20 mouse cellular contexts compared by ENCODE assay signal in genomic region chr3:19888405-19888804, GRCm38 (mm10).
DNase-seq lines count a peak whose midpoint lies in the region; ATAC-seq and TF ChIP-seq lines count a peak whose summit lies in the region.
"Had no signal": no experiment of that assay in that cellular context is flagged by ENCODE, and none has a peak within 500 bp of the region (broad histone marks: within the 10 kb centered on the region; RNA-seq: fewer than 3 reads in every experiment).

No protein-coding gene starts in this region.

- TF ChIP-seq EP300 in lung, postnatal 0 days (IDR thresholded peaks at IDR 0.05): no peak
- TF ChIP-seq EP300 in MEL (IDR thresholded peaks at IDR 0.05; ENCODE audit: low read depth in 1 of 2, low read length in 2 of 2): no peak

- TF ChIP-seq POLR2A in MEL (IDR thresholded peaks at IDR 0.05; ENCODE audit: control insufficient read depth in 1 of 2, insufficient read depth in 1 of 2, low read depth in 1 of 2, low read length in 2 of 2, poor library complexity in 1 of 2): no peak
- no peak for TF ChIP-seq POLR2A in cortical plate, adult 2 months (IDR thresholded peaks at IDR 0.05; ENCODE audit: extremely low read depth, insufficient read depth, low read length)

- no peak overlapping the region for H3K9ac ChIP-seq in hindbrain, postnatal 0 days (replicated peaks; ENCODE audit: low read length)
- H3K9ac ChIP-seq in lung, postnatal 0 days (replicated peaks; ENCODE audit: low read depth): no peak overlapping the region
- H3K9ac ChIP-seq in MEL (ENCODE audit: control insufficient read depth, low read depth, low read length, poor library complexity, severe bottlenecking): no peak overlapping the region
- H3K9ac ChIP-seq: embryonic facial prominence, embryonic 13.5 days; heart, embryonic 15.5 days; limb, embryonic 13.5 days; liver, embryonic 14.5 days; midbrain, embryonic 15.5 days had no signal

- no peaks in the 10 kb centered on the region for H3K79me2 ChIP-seq in MEL (ENCODE audit: control insufficient read depth, insufficient read depth, low read length, poor library complexity)

- no peaks in the 10 kb centered on the region for H3K9me3 ChIP-seq in hindbrain, postnatal 0 days (ENCODE audit: low read length)
- no peaks in the 10 kb centered on the region for H3K9me3 ChIP-seq in hindbrain, embryonic 10.5 days
- no peaks in the 10 kb centered on the region for H3K9me3 ChIP-seq in lung, postnatal 0 days (ENCODE audit: low read length)
- no peaks in the 10 kb centered on the region for H3K9me3 ChIP-seq in MEL (replicated peaks; ENCODE audit: insufficient read depth, low read length)
- H3K9me3 ChIP-seq: embryonic facial prominence, embryonic 13.5 days; G1E; heart, embryonic 15.5 days; limb, embryonic 13.5 days; midbrain, embryonic 15.5 days had no signal

- peak; percentile 8 for TF ChIP-seq RAD21 in MEL (IDR thresholded peaks at IDR 0.05; ENCODE audit: low read depth, low read length)

- H3K4me1 ChIP-seq in hindbrain, postnatal 0 days (ENCODE audit: insufficient read depth, low read length): no peaks in the 10 kb centered on the region
- no peaks in the 10 kb centered on the region for H3K4me1 ChIP-seq in hindbrain, embryonic 10.5 days (replicated peaks)
- no peaks in the 10 kb centered on the region for H3K4me1 ChIP-seq in lung, postnatal 0 days (ENCODE audit: insufficient read depth, low read depth, low read length)
- no peaks in the 10 kb centered on the region for H3K4me1 ChIP-seq in MEL (ENCODE audit: control insufficient read depth in 1 of 2, insufficient read depth in 2 of 2, low read length in 2 of 2)
- no peaks in the 10 kb centered on the region for H3K4me1 ChIP-seq in cortical plate, adult 2 months (ENCODE audit: control insufficient read depth, insufficient read depth, low read length)
- H3K4me1 ChIP-seq: embryonic facial prominence, embryonic 13.5 days; heart, embryonic 15.5 days; limb, embryonic 13.5 days; midbrain, embryonic 15.5 days had no signal

- intact Hi-C loops in left cerebral cortex, postnatal 36 days (cut with DNase I): no loop called here

- no peaks in the 10 kb centered on the region for H3K27me3 ChIP-seq in hindbrain, postnatal 0 days (ENCODE audit: insufficient read depth, low read length)
- H3K27me3 ChIP-seq in hindbrain, embryonic 10.5 days (ENCODE audit: insufficient read depth, poor library complexity, severe bottlenecking): no peaks in the 10 kb centered on the region
- H3K27me3 ChIP-seq in lung, postnatal 0 days (replicated peaks; ENCODE audit: insufficient read depth, low read length): no peaks in the 10 kb centered on the region
- H3K27me3 ChIP-seq in MEL (ENCODE audit: control insufficient read depth in 1 of 2, insufficient read depth in 2 of 2, low read length in 2 of 2): no peaks in the 10 kb centered on the region
- H3K27me3 ChIP-seq: embryonic facial prominence, embryonic 13.5 days; heart, embryonic 15.5 days; limb, embryonic 13.5 days; megakaryocyte, embryonic 14.5 days; midbrain, embryonic 15.5 days had no signal

- no peak for ATAC-seq in hindbrain, postnatal 0 days
- no peak for ATAC-seq in lung, postnatal 0 days
- ATAC-seq: midbrain, embryonic 15.5 days had no signal

- no peak overlapping the region for H3K4me3 ChIP-seq in hindbrain, postnatal 0 days (ENCODE audit: low read length)
- H3K4me3 ChIP-seq in hindbrain, embryonic 10.5 days: no peak overlapping the region
- no peak overlapping the region for H3K4me3 ChIP-seq in lung, postnatal 0 days (ENCODE audit: low read depth, low read length)
- no peak overlapping the region for H3K4me3 ChIP-seq in MEL (ENCODE audit: control insufficient read depth in 1 of 2, insufficient read depth in 1 of 2, low read depth in 2 of 2, low read length in 2 of 2)
- H3K4me3 ChIP-seq in cortical plate, adult 2 months (ENCODE audit: insufficient read depth, low read length): no peak overlapping the region
- H3K4me3 ChIP-seq: embryonic facial prominence, embryonic 13.5 days; heart, embryonic 15.5 days; limb, embryonic 13.5 days; megakaryocyte, embryonic 14.5 days; midbrain, embryonic 15.5 days had no signal

- DNase-seq in hindbrain, postnatal 0 days (ENCODE audit: low spot score): peak; percentile 28
- DNase-seq in hindbrain, embryonic 10.5 days (ENCODE audit: low spot score): no peak
- no peak for DNase-seq in lung, postnatal 0 days (ENCODE audit: low spot score)
- DNase-seq in lung, postnatal 25 days (ENCODE audit: low spot score): no peak
- no peak for DNase-seq in MEL (ENCODE audit: low read depth, low spot score)
- no peak for DNase-seq in left cerebral cortex, postnatal 36 days (ENCODE audit: low spot score in 2 of 2)
- DNase-seq: cerebellum, postnatal 10 days; heart, adult 11 months; kidney, adult 2 months; kidney, postnatal 25 days; lung, postnatal 14 days; right cerebral cortex, postnatal 4 days had no signal

- H3K4me2 ChIP-seq in hindbrain, postnatal 0 days (ENCODE audit: low read depth, low read length): no peak overlapping the region
- H3K4me2 ChIP-seq in lung, postnatal 0 days (replicated peaks; ENCODE audit: low read depth, low read length): no peak overlapping the region
- H3K4me2 ChIP-seq: embryonic facial prominence, embryonic 13.5 days; heart, embryonic 15.5 days; limb, embryonic 13.5 days; midbrain, embryonic 15.5 days had no signal

- peak; percentile 60 for TF ChIP-seq CTCF in hindbrain, postnatal 0 days (IDR thresholded peaks at IDR 0.05; ENCODE audit: low read depth)
- TF ChIP-seq CTCF in lung, postnatal 0 days (IDR thresholded peaks at IDR 0.05): peak; percentile 31
- TF ChIP-seq CTCF in MEL (IDR thresholded peaks at IDR 0.05 in 2 of 3, conservative IDR thresholded peaks at IDR 0.05 in 1 of 3; ENCODE audit: control insufficient read depth in 1 of 3, insufficient read depth in 1 of 3, low read depth in 2 of 3, low read length in 3 of 3, poor library complexity in 1 of 3, severe bottlenecking in 1 of 3): peak in 2 of 3 experiments; percentile 12 to 27; a peak in 2 of 6 replicates
- TF ChIP-seq CTCF in cortical plate, adult 2 months (IDR thresholded peaks at IDR 0.05; ENCODE audit: extremely low read depth, insufficient read depth, low read length): peak; percentile 28; the same call in 1 of the 2 replicates

- no peaks in the 10 kb centered on the region for H3K36me3 ChIP-seq in hindbrain, postnatal 0 days (ENCODE audit: insufficient read depth, low read length)
- H3K36me3 ChIP-seq in hindbrain, embryonic 10.5 days: no peaks in the 10 kb centered on the region
- no peaks in the 10 kb centered on the region for H3K36me3 ChIP-seq in lung, postnatal 0 days (ENCODE audit: insufficient read depth, low read length)
- no peaks in the 10 kb centered on the region for H3K36me3 ChIP-seq in MEL (ENCODE audit: control insufficient read depth in 1 of 2, insufficient read depth in 2 of 2, low read length in 2 of 2)
- H3K36me3 ChIP-seq: embryonic facial prominence, embryonic 13.5 days; G1E; heart, embryonic 15.5 days; limb, embryonic 13.5 days; midbrain, embryonic 15.5 days had no signal

- H3K27ac ChIP-seq in hindbrain, postnatal 0 days: no peak overlapping the region
- no peak overlapping the region for H3K27ac ChIP-seq in hindbrain, embryonic 10.5 days
- no peak overlapping the region for H3K27ac ChIP-seq in lung, postnatal 0 days (ENCODE audit: low read length)
- no peak overlapping the region for H3K27ac ChIP-seq in MEL (ENCODE audit: control insufficient read depth, low read depth, low read length)
- H3K27ac ChIP-seq in cortical plate, adult 2 months (ENCODE audit: insufficient read depth, low read length): no peak overlapping the region
- H3K27ac ChIP-seq: embryonic facial prominence, embryonic 13.5 days; heart, embryonic 15.5 days; limb, embryonic 13.5 days; liver, embryonic 14.5 days; midbrain, embryonic 15.5 days had no signal

TF ChIP-seq in MEL, 35 proteins besides CTCF, POLR2A, EP300 and RAD21:
- no peak for TF ChIP-seq TCF12 (IDR thresholded peaks at IDR 0.05; ENCODE audit: low read depth, low read length)
- TF ChIP-seq NELFE (IDR thresholded peaks at IDR 0.05; ENCODE audit: low read depth, low read length): no peak
- no peak for TF ChIP-seq GATA1 (IDR thresholded peaks at IDR 0.05; ENCODE audit: low read depth, low read length)
- TF ChIP-seq MAFK (IDR thresholded peaks at IDR 0.05; ENCODE audit: borderline replicate concordance, low read depth, low read length): no peak
- peak; percentile 13; the same call in 1 of the 2 replicates for TF ChIP-seq SMC3 (IDR thresholded peaks at IDR 0.05; ENCODE audit: low read depth, low read length)
TF ChIP-seq in MEL: peak in this region for 1.
